Mouse (Mus musculus): ENCODE data around the gene Zfp869.
"Not testable (repeated sequence)": the region's sequence is repeated elsewhere in the genome, so short reads cannot be mapped to it uniquely, and the experiment has no call there.

The Zfp869 gene

GRCm38 (mm10) chr8:69710624-69711023 lies at the start of gene Zfp869:
Gene Zfp869, minus strand, starts transcription at chr8:69710724.
- DNase-seq, result not testable (repeated sequence)

DNA sequence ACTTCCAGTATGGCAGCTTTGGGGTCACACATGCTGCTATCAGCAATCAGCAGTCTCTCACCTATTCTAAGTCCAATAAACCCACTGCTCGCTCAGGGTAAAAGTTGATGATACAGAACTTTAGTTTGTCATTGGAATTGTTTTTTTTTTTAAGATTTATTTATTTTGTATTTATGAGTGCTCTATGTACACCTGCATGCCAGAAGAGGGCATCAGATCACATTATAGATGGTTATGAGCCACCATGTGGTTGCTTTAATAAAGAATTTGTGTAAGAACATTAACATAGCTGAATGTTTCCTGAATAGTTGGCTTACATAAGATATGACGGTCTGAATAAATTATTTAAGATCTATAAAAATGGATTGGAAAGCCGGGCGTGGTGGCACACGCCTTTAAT lies 47.8 kb upstream of the Zfp869 start:
- DNase-seq, result no peak

- no peak for DNase-seq
These were observed 41.9 kb upstream of the Zfp869 start for GRCm38 (mm10) chr8:69752437-69752836.

GRCm38 (mm10) chr8:69749544-69750454 lies 39.3 kb upstream of the Zfp869 start, which contains the start of gene Zfp963:
Gene Zfp963, minus strand, starts transcription at chr8:69749970.
- DNase-seq, result peak; percentile 98

- DNase-seq, result no peak
These were observed 30.7 kb upstream of the Zfp869 start for GRCm38 (mm10) chr8:69741231-69741630.

DNA sequence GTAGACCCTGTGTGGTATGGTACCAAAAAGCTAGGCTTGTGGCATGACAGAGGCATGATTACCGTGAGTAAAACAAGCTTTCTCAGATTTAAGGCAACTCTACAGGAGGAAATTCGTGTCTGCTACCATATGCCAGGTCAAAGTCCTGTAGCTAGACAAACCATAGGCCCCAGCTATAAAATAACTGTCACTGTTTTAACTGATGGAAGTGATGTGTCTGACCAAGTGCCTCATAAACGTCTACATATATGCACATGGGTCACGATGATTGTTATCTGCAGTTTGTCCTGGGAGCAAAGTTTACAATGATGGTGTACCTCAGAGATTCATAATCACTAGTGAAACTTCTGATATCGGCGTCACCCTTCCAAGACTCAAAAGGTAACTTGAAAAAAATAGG lies 30.2 kb upstream of the Zfp869 start:
- DNase-seq, result no peak

GRCm38 (mm10) chr8:69735495-69735894 lies 25.0 kb upstream of the Zfp869 start:
- no peak for DNase-seq

DNA sequence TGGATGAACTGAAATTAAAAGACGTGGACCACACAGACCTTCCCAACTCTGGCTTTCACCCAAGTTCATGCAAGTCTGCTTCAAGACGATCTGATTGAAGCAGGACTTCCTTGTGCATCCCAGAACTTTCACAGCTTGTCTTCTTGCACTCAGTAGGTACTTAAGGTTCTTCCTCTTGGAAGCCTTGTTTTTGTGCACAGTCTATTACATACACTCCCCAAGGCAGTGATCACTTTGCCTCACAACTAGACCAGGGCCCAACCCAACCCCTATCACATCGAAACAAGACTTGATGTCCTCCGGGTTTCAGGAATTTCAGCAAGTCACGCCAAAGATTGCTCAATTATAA lies 6.7 kb upstream of the Zfp869 start:
- no peak for DNase-seq

- peak; percentile 92 for DNase-seq
These were observed 6.1 kb upstream of the Zfp869 start for GRCm38 (mm10) chr8:69716403-69717231.

GRCm38 (mm10) chr8:69715366-69715765 lies 4.8 kb upstream of the Zfp869 start:
- DNase-seq, result no peak

DNA sequence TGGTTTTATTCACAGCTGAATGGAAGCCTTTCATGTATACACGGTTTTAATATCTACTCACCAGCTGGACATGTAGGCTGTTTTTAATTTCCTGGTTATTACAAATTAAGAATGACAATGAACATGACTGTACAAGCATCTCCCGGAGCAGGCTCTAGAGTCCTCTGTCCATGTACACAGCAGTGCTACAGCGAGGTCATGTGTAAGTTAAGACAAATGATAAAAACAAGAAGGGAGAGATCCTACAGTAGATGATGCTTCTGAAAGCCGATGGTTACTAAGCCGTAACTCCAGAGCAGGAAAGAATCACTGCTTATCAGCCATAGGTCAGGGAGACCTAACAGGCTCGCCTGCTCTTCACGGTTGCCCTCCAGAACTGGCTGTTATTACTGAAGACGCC lies 3.0 kb upstream of the Zfp869 start:
- no peak for DNase-seq

DNA sequence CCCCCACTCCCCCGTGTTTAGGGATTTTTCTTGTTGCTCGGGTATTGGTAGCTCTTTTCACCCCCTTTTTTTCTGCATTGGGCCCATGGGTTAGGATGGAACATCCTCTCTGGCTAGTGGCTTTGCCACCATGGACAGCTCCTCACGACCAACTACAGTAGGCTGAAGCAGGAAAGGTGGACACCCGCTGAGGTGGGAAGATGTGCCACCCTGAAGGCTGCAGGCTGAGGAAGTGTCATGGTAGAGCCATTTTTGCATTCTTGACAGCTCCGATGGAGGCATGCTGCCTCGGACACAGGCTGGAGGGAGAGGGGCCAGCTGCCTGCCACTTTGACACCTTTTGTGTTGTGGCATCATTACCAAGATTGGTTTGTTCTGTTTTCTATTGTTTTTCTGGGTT lies 8.7 kb downstream of the Zfp869 start:
- no peak for DNase-seq

- not testable (repeated sequence) for DNase-seq
These were observed 45.5 kb downstream of the Zfp869 start for GRCm38 (mm10) chr8:69665051-69665450.

DNA sequence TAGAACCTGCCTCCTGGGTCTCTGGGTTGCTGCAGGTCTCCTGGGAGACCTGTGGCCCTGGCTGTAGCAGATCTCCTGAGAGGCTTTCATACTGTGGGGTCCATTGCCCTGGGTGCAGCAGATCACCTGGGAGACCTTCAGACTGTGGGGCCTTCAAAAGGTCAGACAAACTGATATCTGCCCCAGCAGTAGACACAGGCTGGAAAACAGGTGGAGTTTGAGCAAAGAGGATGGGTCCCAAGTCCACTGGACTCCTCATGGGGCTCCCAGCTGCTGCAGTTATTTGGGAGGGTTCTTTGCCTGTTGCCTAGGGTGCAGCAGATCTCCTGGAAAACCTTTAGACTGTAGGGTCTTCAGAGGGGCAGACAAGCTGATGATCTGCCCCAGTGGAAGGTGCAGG lies 49.2 kb downstream of the Zfp869 start:
- DNase-seq, result no peak

All from kidney, adult 18-20 months (tissue).